Mouse (Mus musculus) ES-E14 (cell line): ENCODE measurements around the gene Adam1a.

ENCODE experiments used
- ZC3H11A ChIP-seq: IDR thresholded peaks from 2 replicates; pipeline ENCODE4 v1.6.1; 2012; ENCODE audit warnings: low read depth, mild to moderate bottlenecking, inconsistent platforms, low read length, borderline replicate concordance
- ZNF384 ChIP-seq: IDR thresholded peaks from 2 replicates; pipeline ENCODE4 v1.6.1; 2012; ENCODE audit warnings: low read depth, low read length, inconsistent platforms

DNA sequence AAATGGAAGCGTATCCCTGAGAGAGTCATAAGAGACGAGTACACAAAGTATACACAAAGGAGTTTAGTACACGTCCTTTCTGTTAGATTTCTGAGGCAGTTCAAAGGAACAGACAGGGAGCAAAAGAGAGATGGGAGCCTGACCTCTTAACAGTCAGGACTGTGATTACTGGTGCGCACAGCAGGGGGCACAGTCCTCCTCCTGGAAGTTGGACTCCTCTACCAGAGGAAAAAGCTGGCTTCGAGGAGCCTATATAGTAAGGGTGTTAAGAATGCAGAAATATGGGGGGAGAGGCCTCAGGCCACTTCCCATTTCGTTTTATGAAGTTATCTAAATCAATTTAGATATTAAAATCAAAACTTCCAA lies 1.2 kb upstream of the Adam1a start:
- TF ChIP-seq ZC3H11A (no peak), ZNF384 (no peak)
